Mouse (Mus musculus) lung, embryonic 16.5 days (tissue): ENCODE data around the gene Dock10. TPM values are rescaled to one million over a fixed set of nuclear protein-coding genes. Genes with fewer than 3 reads are reported as not detected.

ENCODE experiments used
- ATAC-seq: fragments of 200-750 bp; cut with Nextera tagmentation; 2 replicates; pipeline ENCODE4 v1.8.0; 2017; ENCODE audit warnings: low read depth, mild to moderate bottlenecking, moderate library complexity
- H3K27ac ChIP-seq: fragments of 300-500 bp; sonication (generic); 2 replicates; pipeline ENCODE4 v1.5.1; 2014; ENCODE audit warnings: mild to moderate bottlenecking, control low read depth, low read length
- H3K27me3 ChIP-seq: fragments of 300-500 bp; sonication (generic); 2 replicates; pipeline ENCODE4 v1.6.1; 2014; ENCODE audit warnings: low read depth, low read length, mixed read lengths; ENCODE audit not compliant: control insufficient read depth, insufficient read depth
- H3K36me3 ChIP-seq: fragments of 300-500 bp; sonication (generic); 2 replicates; pipeline ENCODE4 v1.6.1; 2014; ENCODE audit warnings: low read length; ENCODE audit not compliant: control insufficient read depth, insufficient read depth
- H3K4me1 ChIP-seq: fragments of 300-500 bp; sonication (generic); replicated peaks from 2 replicates; pipeline ENCODE4 v1.6.1; 2014; ENCODE audit warnings: low read length, mixed read lengths; ENCODE audit not compliant: control insufficient read depth, insufficient read depth
- H3K4me2 ChIP-seq: fragments of 300-500 bp; sonication (generic); 2 replicates; pipeline ENCODE4 v1.6.1; 2014; ENCODE audit warnings: low read depth, low read length, control low read depth
- H3K4me3 ChIP-seq: fragments of 300-500 bp; sonication (generic); 2 replicates; pipeline ENCODE4 v1.5.1; 2014; ENCODE audit warnings: mild to moderate bottlenecking, low read length, control low read depth
- H3K9ac ChIP-seq: fragments of 300-500 bp; sonication (generic); 2 replicates; pipeline ENCODE4 v1.6.1; 2014; ENCODE audit warnings: low read length, control low read depth
- H3K9me3 ChIP-seq: fragments of 300-500 bp; sonication (generic); 2 replicates; pipeline ENCODE4 v1.6.1; 2016; ENCODE audit warnings: low read length; ENCODE audit not compliant: control insufficient read depth
- WGBS: fragments of 180-500 bp; shearing (Covaris S2); extraction: QIAGEN DNeasy Blood & Tissue Kit; methylation state at CpG from one replicate; pipeline ENCODE4 v1.1.7; 2014; 5-methylcytosine and 5-hydroxymethylcytosine counted together
- polyA plus RNA-seq: library from polyadenylated mRNA; unstranded; fragments of >200 nt; fragmentation: Nextera tagmentation; extraction: Ambion mirVana; gene quantifications from 2 replicates; pipeline ENCODE4 v1.2.1, GENCODE M21; 2015

Dock10 gene
- polyA plus RNA-seq, 1 experiment from 2014 or later, result 4.8 TPM

- no peaks in the 10 kb centered on the region for H3K36me3 ChIP-seq
- no peak overlapping the region for H3K4me2 ChIP-seq
- no peak overlapping the region for H3K4me3 ChIP-seq
- no peaks in the 10 kb centered on the region for H3K27me3 ChIP-seq
- H3K4me1 ChIP-seq, result no peaks in the 10 kb centered on the region; the same call in 1 of the 2 replicates
- H3K9me3 ChIP-seq, result no peaks in the 10 kb centered on the region
- H3K9ac ChIP-seq, result no peak overlapping the region
- ATAC-seq, result no peak
- WGBS, result 92% methylated on average over 5 of the region's 5 CpGs
- H3K27ac ChIP-seq, result no peak overlapping the region
These were observed 143.6 kb downstream of the Dock10 start for GRCm38 (mm10) chr1:80614750-80615149.

- H3K27me3 ChIP-seq, result no peaks in the 10 kb centered on the region
- no peak overlapping the region for H3K4me2 ChIP-seq
- WGBS, result 46% methylated on average over 4 of the region's 4 CpGs
- no peaks in the 10 kb centered on the region; the same call in 1 of the 2 replicates for H3K4me1 ChIP-seq
- no peak overlapping the region for H3K4me3 ChIP-seq
- H3K9me3 ChIP-seq, result no peaks in the 10 kb centered on the region
- H3K36me3 ChIP-seq, result no peaks in the 10 kb centered on the region
- peak; percentile 49 for ATAC-seq
- no peak overlapping the region for H3K27ac ChIP-seq
- no peak overlapping the region for H3K9ac ChIP-seq
These were observed 144.8 kb downstream of the Dock10 start for GRCm38 (mm10) chr1:80613395-80614011.

DNA sequence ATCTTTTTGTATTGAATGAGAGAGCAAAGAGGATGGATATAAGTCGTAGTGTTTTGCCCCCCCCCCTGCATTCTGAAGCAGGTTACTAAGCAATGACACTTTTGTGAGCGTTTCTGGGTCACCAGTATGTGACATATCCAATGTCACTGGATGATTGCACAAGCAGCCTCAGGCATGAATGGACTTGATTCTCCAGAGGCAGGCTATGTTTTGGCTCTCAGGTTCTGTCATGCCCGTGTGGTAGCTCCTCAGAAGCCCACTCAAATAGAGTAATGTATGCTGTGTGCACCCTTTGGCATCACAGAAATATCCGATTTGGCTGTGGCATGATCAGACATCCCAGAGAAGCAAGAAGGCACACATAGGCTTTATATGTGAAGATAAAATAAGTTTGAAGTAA is 150.8 kb downstream of the Dock10 start:
- Histone ChIP-seq H3K9ac (no peak overlapping the region), H3K27ac (no peak overlapping the region), H3K36me3 (no peaks in the 10 kb centered on the region), H3K4me2 (no peak overlapping the region), H3K4me3 (no peak overlapping the region), H3K9me3 (no peaks in the 10 kb centered on the region), H3K27me3 (no peaks in the 10 kb centered on the region), H3K4me1 (no peaks in the 10 kb centered on the region)
- ATAC-seq, result no peak
- 76% methylated on average over 4 of the region's 4 CpGs for WGBS

GRCm38 (mm10) chr1:80606131-80606754 is 152.1 kb downstream of the Dock10 start:
- H3K27ac ChIP-seq, result no peak overlapping the region

GRCm38 (mm10) chr1:80604332-80604731 is 154.0 kb downstream of the Dock10 start:
- H3K4me3 ChIP-seq, result no peak overlapping the region

More at GRCm38 (mm10) chr1:80606131-80606754, 152.1 kb downstream of the Dock10 start:
- Histone ChIP-seq H3K4me3 (no peak overlapping the region), H3K36me3 (no peaks in the 10 kb centered on the region), H3K4me2 (no peak overlapping the region), H3K9me3 (no peaks in the 10 kb centered on the region), H3K27me3 (no peaks in the 10 kb centered on the region), H3K4me1 (no peaks in the 10 kb centered on the region), H3K9ac (no peak overlapping the region)
- 35% methylated on average over 8 of the region's 8 CpGs for WGBS
- ATAC-seq, result no peak

DNA sequence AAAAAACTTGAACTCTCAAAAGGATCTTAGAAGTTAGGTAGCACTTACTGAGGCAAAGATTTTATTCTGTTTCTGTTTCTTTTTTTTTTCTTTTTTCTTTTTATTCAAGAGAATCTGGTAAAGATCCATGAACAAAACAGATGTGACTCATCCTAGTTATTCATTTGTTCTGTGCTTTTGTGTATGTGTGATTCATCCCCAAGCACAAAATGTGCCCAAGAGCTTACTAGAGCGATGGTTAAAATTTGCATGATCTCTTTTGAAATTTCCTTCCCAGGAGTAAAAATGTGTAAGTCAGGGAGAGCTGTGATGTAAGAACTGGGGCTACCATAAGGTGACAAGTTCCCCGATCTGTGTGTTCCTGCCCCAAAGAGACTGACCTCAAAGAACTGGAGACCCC is 155.2 kb downstream of the Dock10 start:
- H3K9ac ChIP-seq, result no peak overlapping the region
- no peaks in the 10 kb centered on the region for H3K9me3 ChIP-seq
- H3K4me2 ChIP-seq, result no peak overlapping the region
- ATAC-seq, result no peak
- no peak overlapping the region for H3K4me3 ChIP-seq
- no peaks in the 10 kb centered on the region for H3K36me3 ChIP-seq
- WGBS, result 91% methylated on average over 2 of the region's 2 CpGs
- no peaks in the 10 kb centered on the region for H3K27me3 ChIP-seq
- no peaks in the 10 kb centered on the region for H3K4me1 ChIP-seq
- H3K27ac ChIP-seq, result no peak overlapping the region

More at GRCm38 (mm10) chr1:80604332-80604731, 154.0 kb downstream of the Dock10 start:
- Histone ChIP-seq H3K36me3 (no peaks in the 10 kb centered on the region), H3K27ac (no peak overlapping the region), H3K27me3 (no peaks in the 10 kb centered on the region), H3K4me1 (no peaks in the 10 kb centered on the region), H3K4me2 (no peak overlapping the region), H3K9me3 (no peaks in the 10 kb centered on the region), H3K9ac (no peak overlapping the region)
- peak; percentile 73 for ATAC-seq
- 53% methylated on average over 2 of the region's 2 CpGs for WGBS

GRCm38 (mm10) chr1:80583281-80583680 is 175.0 kb downstream of the Dock10 start:
- Histone ChIP-seq H3K36me3 (no peaks in the 10 kb centered on the region), H3K4me1 (0 out of 2 replicates have a peak, but pooled peaks cover 2% of the 10 kb centered on the region), H3K4me3 (no peak overlapping the region), H3K27ac (no peak overlapping the region), H3K27me3 (no peaks in the 10 kb centered on the region), H3K9me3 (no peaks in the 10 kb centered on the region), H3K4me2 (no peak overlapping the region), H3K9ac (no peak overlapping the region)
- no peak for ATAC-seq
- 25% methylated on average over 5 of the region's 5 CpGs for whole genome bisulfite sequencing

- no peak for ATAC-seq
- H3K9ac ChIP-seq, result no peak overlapping the region
- no peak overlapping the region for H3K4me2 ChIP-seq
- H3K4me1 ChIP-seq, result 0 out of 2 replicates have a peak, but pooled peaks cover 2% of the 10 kb centered on the region
- WGBS, result 77% methylated on average over 3 of the region's 3 CpGs
- no peaks in the 10 kb centered on the region for H3K36me3 ChIP-seq
- no peak overlapping the region for H3K4me3 ChIP-seq
- no peaks in the 10 kb centered on the region for H3K27me3 ChIP-seq
- no peaks in the 10 kb centered on the region for H3K9me3 ChIP-seq
- H3K27ac ChIP-seq, result no peak overlapping the region
These were observed 176.1 kb downstream of the Dock10 start for GRCm38 (mm10) chr1:80582186-80582585.

DNA sequence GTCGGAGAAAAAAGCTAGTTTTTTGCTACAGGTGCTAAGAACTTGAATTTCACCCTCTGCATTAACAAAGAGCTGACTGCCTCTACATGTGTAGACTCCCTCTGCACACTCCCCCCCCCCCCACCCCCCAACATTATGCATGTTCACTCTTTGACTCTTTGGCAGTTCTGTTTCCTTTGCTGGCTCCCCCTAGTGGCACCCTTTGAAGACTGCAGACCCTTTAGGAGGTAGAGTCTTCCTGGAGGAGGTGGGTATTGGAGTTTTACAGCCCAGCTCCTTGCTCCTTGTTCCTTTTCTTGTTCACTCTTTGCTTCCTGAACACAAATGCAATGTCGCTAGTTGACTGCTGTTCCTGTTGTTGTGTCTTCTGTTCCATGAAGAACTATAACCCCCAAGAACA is 181.4 kb downstream of the Dock10 start:
- Histone ChIP-seq H3K9me3 (no peaks in the 10 kb centered on the region), H3K36me3 (no peaks in the 10 kb centered on the region), H3K4me3 (no peak overlapping the region), H3K27ac (no peak overlapping the region), H3K4me2 (no peak overlapping the region), H3K9ac (no peak overlapping the region), H3K27me3 (no peaks in the 10 kb centered on the region), H3K4me1 (no peaks in the 10 kb centered on the region)
- 90% methylated on average over 2 of the region's 2 CpGs for WGBS
- no peak for ATAC-seq
